Mouse (Mus musculus): ENCODE measurements around the gene Fam219a.

Fam219a gene

DNA sequence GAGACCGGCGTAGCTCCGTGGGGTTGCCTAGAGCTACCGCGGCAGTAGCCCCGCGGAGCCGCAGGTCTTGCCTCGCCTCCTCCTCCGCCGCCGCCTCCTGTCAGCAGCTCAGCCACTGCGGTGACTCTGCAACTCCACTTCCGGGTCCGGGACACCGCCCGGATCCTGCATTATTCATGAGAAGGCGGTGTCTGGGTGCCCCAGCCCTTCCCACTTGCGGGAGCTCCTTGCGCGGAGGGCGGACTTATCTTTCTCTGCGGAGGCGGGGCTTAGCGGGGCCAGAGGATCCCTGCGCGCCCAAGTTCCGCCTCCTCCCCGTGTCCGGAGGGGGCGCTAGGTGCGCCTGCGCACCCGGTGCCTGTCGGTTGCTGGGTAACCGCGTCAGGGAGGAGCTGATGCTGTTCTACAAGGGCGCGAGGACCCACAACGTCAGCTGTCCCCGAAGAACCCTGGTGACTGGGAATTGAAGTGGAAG is at the start of gene Fam219a, which contains the start of gene Dnaic1:
TSS of gene Fam219a (minus strand) at position 128 of the 475 bp plus-strand sequence.
TSS of gene Dnaic1 (plus strand) at position 365 of the 475 bp plus-strand sequence.
- DNase-seq (ENCODE audit: low read depth, low spot score) = peak; percentile 99

GRCm38 (mm10) chr4:41615661-41616599 is 46.6 kb upstream of the Fam219a start:
- no peak for DNase-seq (ENCODE audit: low read depth, low spot score)

DNA sequence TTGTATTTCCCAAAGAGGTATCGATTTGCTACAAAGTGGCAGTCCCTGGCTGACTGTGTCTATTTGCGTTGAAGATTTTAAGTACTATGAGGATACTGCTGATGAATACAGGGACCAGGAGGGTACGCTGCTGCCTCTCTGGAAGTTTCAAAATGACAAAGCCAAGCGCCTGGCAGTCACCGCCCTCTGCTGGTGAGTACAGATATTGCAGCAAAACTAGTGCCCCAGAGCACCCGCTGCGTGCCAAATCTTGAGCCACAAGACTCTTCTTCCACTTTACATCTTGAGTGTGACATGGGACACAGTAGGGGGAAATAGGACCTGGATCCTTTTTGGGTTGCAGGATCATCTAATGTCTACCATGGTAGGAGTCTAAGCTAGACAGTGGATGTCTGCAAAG is 44.8 kb upstream of the Fam219a start:
- peak; percentile 54 for DNase-seq (ENCODE audit: low read depth, low spot score)

DNA sequence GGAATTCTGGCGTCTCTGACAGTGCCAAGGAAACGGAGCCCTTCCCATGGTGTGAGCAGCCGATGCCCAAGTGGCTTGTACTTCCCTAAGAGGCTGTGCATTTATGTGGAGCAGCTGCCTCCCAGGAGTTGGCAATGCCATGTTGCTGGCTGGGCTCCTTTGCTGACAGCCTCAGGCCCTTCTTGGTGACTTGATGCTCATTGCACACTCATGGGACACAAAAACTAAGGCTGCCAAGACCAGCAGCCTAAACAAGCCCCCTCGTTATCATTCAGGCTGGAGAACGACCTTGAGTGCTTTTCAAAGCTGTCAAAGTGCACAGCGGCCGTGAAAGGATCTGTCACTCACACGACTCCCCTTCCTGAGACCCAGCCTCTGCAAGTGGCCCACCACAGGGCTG is 42.8 kb upstream of the Fam219a start:
- DNase-seq (ENCODE audit: low read depth, low spot score) = no peak

- no peak for DNase-seq (ENCODE audit: low read depth, low spot score)
Observed at GRCm38 (mm10) chr4:41610594-41610980, 41.2 kb upstream of the Fam219a start.

DNA sequence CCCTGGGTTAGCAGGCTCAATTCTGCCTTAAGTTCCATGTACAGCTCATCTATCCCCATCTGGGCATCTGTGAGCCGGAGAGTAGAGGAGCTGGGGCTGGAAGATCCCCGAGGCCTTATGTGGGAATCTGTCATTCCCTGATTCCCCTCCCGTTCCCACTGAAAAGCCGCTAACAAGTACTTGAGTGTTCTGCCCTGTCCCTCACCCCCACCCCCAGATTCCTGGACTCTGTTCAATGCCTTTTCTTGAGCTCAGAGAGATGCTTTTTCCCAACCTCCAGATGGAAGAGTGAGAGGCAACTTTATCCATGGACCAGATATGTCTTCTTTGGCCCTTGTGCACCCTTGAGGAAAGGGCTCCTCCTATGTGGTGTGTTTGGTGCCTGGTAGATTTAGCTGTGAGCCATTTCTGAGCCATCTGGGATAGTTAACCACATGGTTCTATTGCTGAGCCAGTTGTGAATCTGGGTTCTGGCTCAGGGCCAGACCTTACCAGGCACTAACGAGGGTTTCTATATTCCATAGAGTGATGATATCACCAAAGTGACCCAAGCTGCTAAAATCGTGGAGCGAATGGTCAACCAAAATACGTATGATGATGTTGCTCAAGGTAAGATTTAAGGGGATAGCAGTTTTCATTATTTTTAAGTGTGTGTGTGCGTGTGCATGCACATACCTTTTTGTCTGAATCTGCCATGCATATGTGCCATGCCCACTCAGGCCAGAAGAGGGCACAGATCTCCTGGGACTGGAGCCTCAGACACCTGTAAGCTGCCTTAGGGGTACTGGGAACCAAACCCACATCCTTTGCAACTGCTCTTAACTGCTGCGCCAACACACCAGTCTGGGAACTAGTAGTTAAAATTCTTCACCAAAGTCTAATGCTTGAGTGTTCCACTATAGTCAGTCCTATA is 40.6 kb upstream of the Fam219a start:
- peak; percentile 12 for DNase-seq (ENCODE audit: low read depth, low spot score)

DNA sequence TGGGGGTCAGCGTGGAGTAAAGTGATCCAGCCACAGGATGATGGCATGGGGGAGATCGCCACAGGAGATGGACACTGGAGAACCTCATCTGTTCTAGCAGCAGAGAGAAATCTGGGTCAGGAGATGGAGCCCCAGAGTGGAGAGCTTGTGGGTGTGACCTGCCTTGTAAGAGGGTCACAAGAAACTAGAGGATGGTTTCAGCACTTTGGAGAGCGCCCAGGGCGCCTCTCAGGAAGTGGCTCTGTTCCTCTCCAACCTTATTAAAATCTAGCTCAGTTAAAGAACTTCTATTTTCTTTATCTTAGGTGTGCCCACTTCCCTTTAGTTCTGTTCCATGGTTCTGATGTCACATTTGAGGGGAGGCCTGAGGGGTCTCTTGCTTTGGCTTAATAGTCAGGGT is 37.4 kb upstream of the Fam219a start:
- peak; percentile 29 for DNase-seq (ENCODE audit: low read depth, low spot score)

DNA sequence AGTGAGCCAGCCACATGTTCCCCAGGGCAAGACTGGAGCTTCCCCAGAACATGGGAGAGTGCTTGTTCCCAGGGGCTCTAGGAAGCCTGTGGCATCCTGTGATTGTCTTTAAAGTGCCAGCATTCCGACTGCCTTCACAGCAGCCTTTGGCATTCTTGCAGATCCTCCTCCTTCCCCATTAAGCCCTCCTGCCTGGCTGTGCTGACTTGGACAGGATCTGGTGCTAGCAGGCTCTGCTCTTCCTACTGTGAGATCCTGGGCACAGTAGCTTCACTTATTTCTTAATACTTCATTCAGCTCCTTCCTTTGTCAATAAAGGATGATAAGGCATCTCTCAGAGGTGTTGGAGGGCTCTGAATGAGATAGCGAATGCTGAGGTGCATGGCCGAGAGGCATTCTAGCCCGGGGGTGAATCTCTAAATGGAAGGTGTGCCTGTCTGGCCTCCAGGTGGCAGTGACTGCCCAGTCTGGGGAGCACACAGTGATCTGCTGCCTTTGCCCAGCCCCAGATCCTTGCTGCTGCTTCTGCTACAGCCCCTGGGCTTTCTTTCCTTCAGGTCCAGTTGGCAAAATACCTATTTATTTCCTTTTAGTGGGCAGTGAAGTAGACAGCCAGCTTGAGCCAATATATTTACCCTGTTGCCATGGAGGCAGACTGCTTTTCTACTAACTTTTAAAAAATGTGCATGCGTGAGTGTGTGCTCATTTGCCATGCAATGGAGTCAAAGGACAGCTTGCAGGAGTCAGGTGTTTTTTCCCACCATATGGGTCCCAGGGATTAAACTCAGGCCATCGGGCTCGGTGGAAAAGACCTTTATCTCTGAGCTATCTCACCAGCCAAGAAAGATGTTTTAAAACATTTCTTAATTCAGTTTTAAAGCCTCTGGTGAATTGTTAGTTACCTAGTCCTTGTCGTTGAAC is 35.4 kb upstream of the Fam219a start:
- no peak for DNase-seq (ENCODE audit: low read depth, low spot score)

GRCm38 (mm10) chr4:41602818-41603217 is 33.5 kb upstream of the Fam219a start:
- DNase-seq (ENCODE audit: low read depth, low spot score) = no peak

DNA sequence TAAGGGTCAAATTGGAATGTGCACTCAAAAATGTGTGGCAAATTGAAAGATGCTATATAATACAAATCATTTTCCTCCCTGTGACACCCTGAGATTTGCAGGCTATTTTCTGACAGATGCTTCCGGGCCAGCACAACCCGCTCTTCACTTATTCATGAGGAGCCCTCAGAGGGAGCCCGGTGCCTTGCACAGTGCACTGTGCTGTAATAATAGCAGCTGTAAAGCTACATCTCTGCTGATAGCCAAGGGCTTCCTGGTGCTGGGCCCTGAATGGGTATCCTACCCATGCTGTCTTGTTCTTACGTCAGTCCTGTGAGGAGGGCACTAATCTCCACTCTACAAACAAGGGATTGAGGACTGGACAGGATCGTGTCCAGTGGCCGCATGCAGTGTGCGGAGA is 14.0 kb upstream of the Fam219a start:
- no peak for DNase-seq (ENCODE audit: low read depth, low spot score)

DNA sequence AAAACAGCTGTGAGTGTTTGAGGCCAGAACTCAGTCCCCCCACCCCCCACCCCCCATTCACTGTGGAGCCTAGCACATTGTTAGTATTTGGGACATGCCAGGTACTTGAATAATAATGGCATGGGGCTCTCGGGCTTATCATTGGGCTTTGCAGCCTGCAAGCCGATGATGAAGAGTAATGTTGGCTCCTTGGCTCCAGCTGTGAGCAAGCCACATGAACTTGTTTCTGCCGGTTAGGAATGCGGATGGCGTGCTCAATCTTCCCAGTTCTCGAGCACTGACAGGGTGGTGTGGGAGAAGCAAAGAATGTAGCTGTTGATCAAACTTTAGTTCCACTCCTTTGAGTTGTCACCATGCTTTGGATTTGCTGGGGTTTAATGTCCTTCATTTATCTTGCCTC is 6.6 kb upstream of the Fam219a start:
- no peak for DNase-seq (ENCODE audit: low read depth, low spot score)

GRCm38 (mm10) chr4:41573492-41573891 is 4.2 kb upstream of the Fam219a start:
- no peak for DNase-seq (ENCODE audit: low read depth, low spot score)

DNA sequence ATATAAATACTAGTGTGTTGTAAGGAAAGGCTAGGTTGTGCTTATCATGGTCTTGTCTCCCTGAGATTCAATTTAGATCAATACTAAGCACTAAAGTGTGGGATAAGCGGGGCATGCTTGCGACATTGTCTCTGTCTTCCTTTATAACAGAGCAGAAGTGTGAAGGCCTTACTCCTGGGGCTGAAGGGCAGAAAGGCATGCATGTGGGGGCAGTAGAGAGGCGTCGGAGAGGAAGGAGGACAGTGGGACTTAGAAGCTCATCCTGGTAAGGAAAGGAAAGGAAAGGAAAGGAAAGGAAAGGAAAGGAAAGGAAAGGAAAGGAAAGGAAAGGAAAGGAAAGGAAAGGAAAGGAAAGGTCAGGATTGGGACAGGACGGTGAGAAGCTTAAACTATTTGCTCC is 2.2 kb upstream of the Fam219a start:
- DNase-seq (ENCODE audit: low read depth, low spot score) = no peak

DNA sequence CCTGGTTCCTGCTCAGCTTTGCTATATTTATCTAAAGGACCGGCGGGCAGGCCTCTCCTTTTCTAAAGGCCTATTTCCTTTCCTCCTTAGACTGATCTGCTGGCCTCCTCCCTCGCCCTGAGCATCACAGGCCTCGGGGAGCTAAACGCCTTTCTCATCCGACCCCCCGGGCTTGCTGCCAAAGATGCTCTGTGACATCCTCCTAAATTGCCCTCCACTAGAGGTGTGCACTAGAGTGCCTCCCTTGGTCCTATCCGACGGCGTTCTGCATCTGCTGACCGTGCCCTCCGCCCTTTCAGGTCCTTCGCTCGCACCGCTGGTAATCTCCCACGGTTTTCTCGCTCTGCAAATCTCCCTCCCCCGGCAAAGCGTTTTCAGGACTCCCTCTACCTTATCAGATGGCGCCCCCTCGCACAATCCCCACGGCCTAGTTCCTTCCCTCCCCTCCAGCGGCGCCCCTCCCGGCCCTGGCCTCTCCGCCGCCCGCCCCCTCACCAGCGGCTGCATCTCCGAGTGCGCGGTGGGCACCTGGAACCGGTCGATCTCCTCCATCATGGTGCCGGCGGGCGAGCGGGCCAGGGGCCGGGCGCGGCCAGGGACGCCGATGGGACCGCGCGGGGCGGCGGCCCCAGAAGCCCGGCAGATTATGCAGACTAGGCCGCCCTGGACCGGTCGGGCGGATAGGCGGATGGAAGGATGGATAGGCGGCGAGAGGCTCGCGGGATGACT is 492 bp downstream of the Fam219a start:
- DNase-seq (ENCODE audit: low read depth, low spot score) = no peak

- DNase-seq (ENCODE audit: low read depth, low spot score) = no peak
Observed at GRCm38 (mm10) chr4:41568239-41568638, 1.1 kb downstream of the Fam219a start.

DNA sequence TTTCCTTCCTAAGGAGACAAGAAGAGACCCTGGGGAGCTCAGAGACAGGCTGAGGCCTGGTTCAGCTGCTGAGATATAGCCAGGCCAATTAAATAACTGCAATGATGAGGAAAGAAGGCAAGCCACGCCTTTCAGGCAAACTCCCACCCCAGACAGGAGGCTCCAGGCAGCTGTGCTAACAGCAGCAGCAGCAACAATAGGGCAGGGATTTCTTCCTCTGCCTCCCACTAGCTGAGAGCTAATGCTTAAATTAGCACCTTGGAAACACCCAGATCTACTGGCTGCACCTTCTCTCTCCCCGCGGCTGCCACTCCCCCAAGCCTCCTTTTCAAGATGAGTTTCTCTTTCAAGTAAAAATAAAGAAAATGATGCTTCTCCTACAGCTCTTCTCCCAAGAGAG is 3.2 kb downstream of the Fam219a start:
- no peak for DNase-seq (ENCODE audit: low read depth, low spot score)

DNA sequence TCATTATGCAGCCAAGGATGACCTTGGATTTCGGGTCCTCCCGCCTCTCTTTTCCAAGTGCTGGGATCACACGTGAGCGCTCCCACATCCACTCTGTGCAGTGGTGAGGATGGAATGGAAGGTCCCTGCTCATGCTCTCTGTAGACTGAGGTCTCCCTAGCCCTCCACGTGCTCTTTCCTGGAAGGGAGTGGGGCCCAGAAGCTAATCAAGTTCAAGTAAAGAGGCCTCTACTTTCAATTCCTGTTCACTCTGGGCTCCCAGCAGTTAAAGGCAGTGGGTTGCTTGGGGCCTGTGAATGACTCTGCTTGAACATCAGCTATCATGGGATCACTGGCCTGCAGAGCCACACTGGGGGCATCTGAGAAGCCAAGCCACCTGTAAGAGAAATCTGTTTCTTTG is 6.0 kb downstream of the Fam219a start:
- DNase-seq (ENCODE audit: low read depth, low spot score) = no peak

DNA sequence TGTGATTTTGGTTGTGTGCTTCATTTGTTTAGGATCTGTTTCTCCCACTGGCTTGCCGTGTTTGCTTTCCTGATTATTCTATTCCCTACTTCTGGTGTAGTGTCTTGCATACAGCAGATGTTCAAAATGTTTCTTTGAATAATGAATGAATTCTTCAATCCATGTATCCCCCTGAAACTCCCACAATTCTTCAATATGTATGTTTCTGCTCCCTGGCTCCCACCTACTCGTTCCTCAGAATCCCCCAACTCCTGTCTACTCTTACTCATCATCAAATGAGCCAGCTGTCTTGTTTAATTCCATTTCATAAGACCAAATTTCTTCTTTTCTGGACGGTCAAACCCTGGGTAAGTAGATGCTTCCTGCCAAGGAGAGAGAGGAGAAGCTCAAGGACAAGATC is 12.2 kb downstream of the Fam219a start:
- DNase-seq (ENCODE audit: low read depth, low spot score) = no peak

DNA sequence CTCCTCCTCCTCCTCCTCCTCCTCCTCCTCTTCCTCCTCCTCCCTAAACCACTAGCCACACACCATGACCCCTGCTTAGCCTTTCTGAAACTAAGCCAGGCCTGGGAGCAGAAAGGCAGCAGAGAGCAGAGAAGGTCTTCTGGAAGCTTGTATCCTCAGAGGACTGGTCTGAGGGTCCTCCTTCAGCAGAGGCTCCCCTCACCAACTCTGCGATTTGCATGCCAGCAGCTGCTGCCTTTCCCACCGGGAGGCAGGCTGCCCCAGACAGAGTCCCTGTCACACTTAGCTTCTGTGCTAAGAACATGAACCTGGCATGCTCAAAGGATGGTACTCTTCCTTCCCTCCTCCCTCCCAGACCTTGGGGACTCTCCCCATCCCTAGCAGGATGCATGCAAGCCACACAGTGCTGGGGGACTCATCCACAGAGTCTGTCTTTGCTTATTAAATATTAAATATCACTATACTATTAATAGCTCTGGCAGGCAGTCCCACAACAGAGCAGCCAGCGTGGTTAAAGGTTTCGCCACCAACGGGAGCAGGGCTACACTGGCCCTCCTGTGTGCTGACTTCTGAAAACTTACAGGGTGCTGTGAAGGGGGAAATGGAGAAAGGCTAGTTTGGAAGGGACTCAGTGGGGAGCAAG is 12.9 kb downstream of the Fam219a start:
- no peak for DNase-seq (ENCODE audit: low read depth, low spot score)
